Mouse (Mus musculus) embryonic fibroblast, embryonic 13.5 days (primary cell): ENCODE results near the gene Cdh12.

Experiments
- CTCF ChIP-seq: IDR thresholded peaks from 2 replicates; pipeline ENCODE4 v1.5.1; 2011; ENCODE audit warnings: mild to moderate bottlenecking, control low read depth, low read length, moderate library complexity, borderline replicate concordance; ENCODE audit not compliant: insufficient read depth
- POLR2A ChIP-seq: IDR thresholded peaks from 2 replicates; pipeline ENCODE4 v1.6.1; 2011; ENCODE audit warnings: low read depth, mild to moderate bottlenecking, control low read depth, low read length, moderate library complexity

DNA sequence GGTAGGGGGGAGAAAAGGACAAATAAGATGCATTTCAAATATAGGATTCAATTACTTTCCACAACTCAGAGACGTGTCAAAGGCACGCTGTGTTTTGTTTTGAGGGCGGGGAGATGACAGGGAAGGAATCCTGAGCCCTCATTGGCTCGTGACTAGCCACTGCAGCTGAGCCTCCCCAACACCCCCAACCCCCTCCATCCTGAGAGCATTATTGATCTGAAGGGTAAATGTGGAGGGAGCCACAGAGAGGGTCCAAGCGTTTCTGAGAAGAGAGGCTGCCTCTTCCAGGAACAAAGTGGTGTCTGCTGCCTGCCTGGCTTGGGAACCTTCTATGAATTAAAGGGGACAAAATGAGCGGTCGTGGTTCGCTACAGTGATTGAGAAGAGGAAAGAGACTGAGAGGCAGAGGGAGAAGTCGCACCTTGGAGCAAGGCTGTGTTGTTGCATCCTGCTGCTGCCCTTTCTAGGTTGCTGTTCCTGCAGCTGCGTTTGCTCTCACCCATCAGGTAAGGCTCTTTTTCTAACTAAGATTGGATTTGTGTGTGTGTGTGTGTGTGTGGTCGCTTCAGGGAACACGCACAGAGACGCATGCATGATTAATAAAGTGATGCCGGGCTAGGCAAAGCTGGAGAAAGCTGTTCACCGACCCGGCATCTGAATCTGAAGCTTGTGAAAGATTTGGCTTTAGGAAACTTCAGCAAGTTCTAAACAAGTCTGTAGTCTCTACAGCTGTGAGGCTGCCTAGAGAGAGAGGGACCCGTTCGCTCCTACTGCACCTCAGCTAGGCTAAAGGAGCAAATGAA is at the start of gene Cdh12:
- TF ChIP-seq CTCF = no peak
- TF ChIP-seq POLR2A = no peak
